Mouse (Mus musculus): ENCODE measurements at regions not wholly inside any gene's neighbourhood (a gene's known extent, or its start where the extent isn't known, plus 50 kb on each side); places are given as distances from the start of the nearest gene placed in this dataset.

DNA sequence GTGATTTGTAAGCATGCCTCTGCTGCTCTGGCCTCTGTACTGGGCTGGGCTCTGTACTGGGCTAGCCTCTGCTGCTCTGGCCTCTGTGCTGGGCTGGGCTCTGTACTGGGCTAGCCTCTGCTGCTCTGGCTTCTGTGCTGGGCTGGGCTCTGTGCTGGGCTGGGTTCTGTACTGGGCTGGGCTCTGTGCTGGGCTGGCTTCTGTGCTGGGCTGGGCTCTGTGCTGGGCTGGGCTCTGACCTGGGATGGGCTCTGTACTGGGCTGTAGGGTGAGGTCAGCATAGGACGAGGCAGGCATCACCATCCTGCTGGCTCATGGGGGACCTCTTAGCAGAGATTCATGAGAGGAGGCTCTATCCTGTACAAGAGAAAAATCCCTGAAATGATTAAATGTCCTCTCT is 52.8 kb upstream of the Camk1g start:
- Histone ChIP-seq H3K36me3 (ENCODE audit: control insufficient read depth, insufficient read depth, low read length) (no peaks in the 10 kb centered on the region), H3K9ac (ENCODE audit: low read length) (no peak overlapping the region), H3K4me2 (ENCODE audit: low read length) (no peak overlapping the region), H3K4me1 (replicated peaks; ENCODE audit: control insufficient read depth, insufficient read depth, low read length) (peaks cover 29% of the 10 kb centered on the region), H3K4me3 (ENCODE audit: low read depth, low read length) (no peak overlapping the region), H3K27me3 (replicated peaks; ENCODE audit: control insufficient read depth, insufficient read depth, low read length) (0 out of 2 replicates have a peak, but pooled peaks cover under 1% of the 10 kb centered on the region), H3K27ac (ENCODE audit: low read depth) (peak overlapping the region; percentile 69), H3K9me3 (ENCODE audit: control insufficient read depth, low read length) (no peaks in the 10 kb centered on the region)
- ATAC-seq (replicated peaks; ENCODE audit: low FRiP score, low TSS enrichment, low read depth) = peak; percentile 45; the same call in 1 of the 2 replicates
- WGBS = 50% methylated on average over 1 of the region's 1 CpGs
- no peak for DNase-seq (ENCODE audit: low spot score)

- H3K27ac ChIP-seq (ENCODE audit: low read depth) = no peak overlapping the region
- H3K4me3 ChIP-seq (ENCODE audit: low read depth, low read length) = no peak overlapping the region
- H3K36me3 ChIP-seq (ENCODE audit: control insufficient read depth, insufficient read depth, low read length) = no peaks in the 10 kb centered on the region
- ATAC-seq (replicated peaks; ENCODE audit: low FRiP score, low TSS enrichment, low read depth) = no peak
- WGBS = 80% methylated on average over 1 of the region's 1 CpGs
- H3K9me3 ChIP-seq (ENCODE audit: control insufficient read depth, low read length) = no peaks in the 10 kb centered on the region
- H3K9ac ChIP-seq (ENCODE audit: low read length) = no peak overlapping the region
- H3K4me2 ChIP-seq (ENCODE audit: low read length) = no peak overlapping the region
- 0 out of 2 replicates have a peak, but pooled peaks cover 2% of the 10 kb centered on the region for H3K27me3 ChIP-seq (replicated peaks; ENCODE audit: control insufficient read depth, insufficient read depth, low read length)
- no peak for DNase-seq (ENCODE audit: low spot score)
- H3K4me1 ChIP-seq (replicated peaks; ENCODE audit: control insufficient read depth, insufficient read depth, low read length) = peaks cover 32% of the 10 kb centered on the region
Observed at GRCm38 (mm10) chr1:193421820-193422219, 51.7 kb upstream of the Camk1g start.

- no peak for ATAC-seq (replicated peaks; ENCODE audit: low FRiP score, low TSS enrichment, low read depth)
- H3K9ac ChIP-seq (ENCODE audit: low read length) = no peak overlapping the region
- H3K27ac ChIP-seq (ENCODE audit: low read depth) = no peak overlapping the region
- no peaks in the 10 kb centered on the region for H3K9me3 ChIP-seq (ENCODE audit: control insufficient read depth, low read length)
- no peaks in the 10 kb centered on the region for H3K36me3 ChIP-seq (ENCODE audit: control insufficient read depth, insufficient read depth, low read length)
- H3K27me3 ChIP-seq (replicated peaks; ENCODE audit: control insufficient read depth, insufficient read depth, low read length) = 0 out of 2 replicates have a peak, but pooled peaks cover 2% of the 10 kb centered on the region
- no peak overlapping the region for H3K4me2 ChIP-seq (ENCODE audit: low read length)
- no peak overlapping the region for H3K4me3 ChIP-seq (ENCODE audit: low read depth, low read length)
- H3K4me1 ChIP-seq (replicated peaks; ENCODE audit: control insufficient read depth, insufficient read depth, low read length) = peaks cover 32% of the 10 kb centered on the region
- DNase-seq (ENCODE audit: low spot score) = no peak
Observed at GRCm38 (mm10) chr1:193421414-193421813, 51.3 kb upstream of the Camk1g start.

MicroRNA genes in the stretch of these regions (microRNA counts, 519-probe panel; counts per million panel counts)
- 4,728 counts per million, percentile 79 among the panel's probes with 10 or more counts for microRNA mmu-miR-205

Small RNA genes in the stretch of these regions (microRNA-seq; reads per million reads assigned to microRNA genes)
- gene Mir205 = 1,182 reads per million, percentile 80 among the genes with 10 or more reads in this experiment
